Mouse (Mus musculus): ENCODE results near the gene Bmpr2.
"Not testable (repeated sequence)": the region's sequence is repeated elsewhere in the genome, so short reads cannot be mapped to it uniquely, and the experiment has no call there.

Bmpr2 gene

GRCm38 (mm10) chr1:59763164-59763768, at the start of gene Bmpr2:
Gene Bmpr2 (plus strand): TSS chr1:59763400.
- in situ Hi-C loops (cut with MboI, MseI): no loop called here

- in situ Hi-C loops (cut with MboI, MseI): loop anchor here (25.0 kb wide), 1 partner anchor 1258 kb away; no protein-coding TSS in a partner anchor
Observed at GRCm38 (mm10) chr1:59719900-59720299, 43.3 kb upstream of the Bmpr2 start.

DNA sequence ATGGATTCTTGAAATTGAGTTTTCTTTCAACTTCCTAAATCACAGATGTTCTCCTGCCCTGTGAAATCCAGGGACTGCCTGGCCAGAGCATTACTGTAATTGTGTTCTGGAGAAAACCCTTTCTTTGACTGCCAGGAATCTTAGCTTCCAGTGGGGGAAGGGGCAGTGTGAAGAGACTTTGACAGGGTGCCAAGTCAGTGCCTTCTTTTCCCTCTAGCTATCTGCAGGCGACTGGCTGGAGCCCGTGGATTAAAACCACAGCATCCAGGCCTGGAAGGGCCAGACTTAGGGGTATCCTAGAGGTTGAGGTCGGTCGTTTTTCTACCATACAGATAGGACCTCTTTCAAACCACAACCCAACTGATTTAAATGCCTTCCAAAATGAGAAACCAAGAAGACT, 37.5 kb upstream of the Bmpr2 start:
- in situ Hi-C loops (cut with MboI, MseI): loop anchor here (5.0 kb wide), 1 partner anchor 92 kb away; no protein-coding TSS in a partner anchor

- in situ Hi-C loops (cut with MboI, MseI): no loop called here
Observed at GRCm38 (mm10) chr1:59730106-59730505, 33.1 kb upstream of the Bmpr2 start.

DNA sequence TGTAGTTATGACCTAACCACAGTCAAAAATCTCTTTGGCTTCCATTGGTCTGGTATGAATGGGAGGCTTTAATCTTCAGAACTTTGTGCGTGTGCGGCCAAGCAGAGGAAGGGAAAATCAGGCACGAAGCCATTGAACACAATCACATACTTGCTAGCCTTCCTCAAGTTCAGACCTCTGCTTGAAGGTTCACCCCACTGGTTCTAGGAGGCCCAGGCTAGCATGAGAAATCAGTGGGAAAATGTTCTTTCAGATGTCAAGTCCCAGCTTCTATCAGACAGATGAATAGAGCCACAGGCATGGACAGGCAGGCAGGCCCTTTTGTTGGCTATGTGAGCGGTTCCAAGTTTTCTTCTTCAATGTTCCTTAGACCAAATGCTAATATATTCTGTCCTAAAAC, 32.5 kb upstream of the Bmpr2 start:
- in situ Hi-C loops (cut with MboI, MseI): no loop called here

DNA sequence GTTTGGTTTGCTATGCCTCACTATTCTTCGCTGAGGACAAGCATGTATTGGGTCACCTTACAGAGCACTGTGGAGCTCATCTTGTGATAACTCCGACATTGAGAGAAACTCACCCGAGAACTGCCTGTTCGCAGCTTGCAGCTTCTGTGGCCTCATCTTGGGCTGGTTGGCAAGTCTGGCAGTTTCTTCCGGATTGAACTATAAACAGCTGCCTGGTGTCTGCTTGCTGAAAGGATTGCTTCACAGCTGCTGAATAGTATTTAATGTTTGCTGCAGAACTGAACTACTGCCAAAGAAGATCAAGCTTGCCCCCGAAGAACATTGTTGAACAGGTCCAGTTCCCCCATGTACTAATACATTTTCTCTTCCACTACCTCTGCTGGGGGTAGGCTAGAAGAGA, 29.1 kb upstream of the Bmpr2 start:
- in situ Hi-C loops (cut with MboI, MseI): no loop called here

- in situ Hi-C loops (cut with MboI, MseI): no loop called here
Observed at GRCm38 (mm10) chr1:59738768-59739414, 24.3 kb upstream of the Bmpr2 start.

GRCm38 (mm10) chr1:59739577-59740354, 23.4 kb upstream of the Bmpr2 start:
- in situ Hi-C loops (cut with MboI, MseI): no loop called here

- in situ Hi-C loops (cut with MboI, MseI): no loop called here
Observed at GRCm38 (mm10) chr1:59749047-59749446, 14.2 kb upstream of the Bmpr2 start.

DNA sequence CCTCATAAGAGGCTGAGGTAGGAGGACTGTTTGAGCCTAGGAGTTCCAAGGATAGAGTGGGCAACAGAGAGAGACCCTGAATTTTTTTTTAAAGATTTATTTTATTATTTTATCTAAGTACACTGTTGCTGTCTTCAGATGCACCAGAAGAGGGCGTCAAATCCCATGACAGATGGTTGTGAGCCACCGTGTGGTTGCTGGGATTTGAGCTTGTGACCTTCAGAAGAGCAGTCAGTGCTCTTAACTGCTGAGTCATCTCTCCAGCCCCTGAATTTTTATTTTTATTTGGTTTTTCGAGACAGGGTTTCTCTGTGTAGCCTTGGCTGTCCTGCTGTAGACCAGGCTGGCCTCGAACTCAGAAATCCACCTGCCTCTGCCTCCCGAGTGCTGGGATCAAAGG, 13.5 kb upstream of the Bmpr2 start:
- in situ Hi-C loops (cut with MboI, MseI): not testable (repeated sequence)

DNA sequence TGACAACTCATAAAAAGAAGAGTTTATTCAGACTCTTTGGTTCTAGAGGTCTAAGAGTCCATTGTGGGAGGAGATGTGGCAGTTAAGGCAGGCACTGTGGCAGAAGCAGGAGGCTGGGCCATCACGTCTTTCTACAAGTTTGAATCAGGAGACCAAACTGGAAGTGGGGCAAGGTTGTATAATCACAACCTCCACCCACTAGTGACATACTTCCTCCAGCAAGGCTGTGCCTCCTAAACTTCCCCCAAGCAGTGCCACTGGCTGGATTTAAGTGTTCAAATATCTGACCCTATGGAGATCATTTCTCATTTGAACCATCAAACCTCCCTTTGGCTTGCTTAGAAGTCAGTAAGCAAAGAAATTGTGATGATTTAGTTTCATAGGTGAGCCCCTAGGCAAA, 7.9 kb upstream of the Bmpr2 start:
- in situ Hi-C loops (cut with MboI, MseI): no loop called here

- in situ Hi-C loops (cut with MboI, MseI): no loop called here
Observed at GRCm38 (mm10) chr1:59758325-59758724, 4.9 kb upstream of the Bmpr2 start.

- in situ Hi-C loops (cut with MboI, MseI): no loop called here
Observed at GRCm38 (mm10) chr1:59762208-59762607, 992 bp upstream of the Bmpr2 start.

GRCm38 (mm10) chr1:59762651-59763163, 493 bp upstream of the Bmpr2 start:
- in situ Hi-C loops (cut with MboI, MseI): no loop called here

GRCm38 (mm10) chr1:59763781-59764251, 616 bp downstream of the Bmpr2 start:
- in situ Hi-C loops (cut with MboI, MseI): no loop called here

DNA sequence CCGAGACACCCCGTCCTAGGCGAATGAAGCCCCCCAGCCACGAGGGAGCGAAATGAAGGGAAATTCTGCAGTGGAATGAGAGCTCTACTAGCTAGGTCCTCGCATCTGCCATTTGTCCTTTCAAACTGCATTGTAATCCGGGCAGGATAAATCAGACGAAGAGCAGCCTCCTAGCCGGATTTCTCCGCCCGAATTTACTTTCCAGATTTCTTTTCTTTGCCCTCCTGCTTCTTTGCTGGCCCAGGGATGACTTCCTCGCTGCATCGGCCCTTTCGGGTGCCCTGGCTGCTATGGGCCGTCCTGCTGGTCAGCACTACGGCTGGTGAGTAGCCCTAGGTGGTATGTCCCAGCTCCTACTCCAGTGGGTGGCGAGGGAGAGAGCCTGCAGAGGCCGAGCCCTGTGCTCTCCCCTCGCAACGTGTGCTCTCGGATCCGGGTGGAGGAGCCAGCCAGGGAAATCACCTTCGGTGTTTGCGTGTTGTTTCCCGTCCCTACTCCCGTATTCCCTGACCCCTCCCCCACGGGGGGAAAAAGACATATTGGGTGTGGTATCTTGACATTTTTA, 1.3 kb downstream of the Bmpr2 start:
- in situ Hi-C loops (cut with MboI, MseI): no loop called here

- in situ Hi-C loops (cut with MboI, MseI): no loop called here
Observed at GRCm38 (mm10) chr1:59765279-59765678, 2.1 kb downstream of the Bmpr2 start.

- in situ Hi-C loops (cut with MboI, MseI): no loop called here
Observed at GRCm38 (mm10) chr1:59766626-59767025, 3.4 kb downstream of the Bmpr2 start.

DNA sequence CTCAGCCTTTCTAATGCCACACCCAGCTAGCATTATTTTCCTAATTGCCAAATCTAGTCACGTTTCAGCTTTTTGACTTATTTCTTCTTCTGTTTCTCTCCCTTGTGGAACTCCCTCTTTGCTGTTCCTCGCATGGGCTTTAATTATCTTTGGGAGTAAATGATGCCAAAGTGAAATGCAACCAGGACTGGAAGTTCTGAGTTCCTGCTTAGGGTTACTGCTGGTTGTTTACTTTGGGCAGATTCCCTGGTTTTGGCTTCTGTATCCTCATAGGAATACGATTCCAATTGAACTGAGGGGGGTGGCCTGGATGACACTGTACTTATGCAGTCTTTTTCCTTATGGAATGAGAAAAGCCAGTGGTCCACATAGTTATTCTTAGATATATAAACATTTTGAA, 8.7 kb downstream of the Bmpr2 start:
- in situ Hi-C loops (cut with MboI, MseI): no loop called here

DNA sequence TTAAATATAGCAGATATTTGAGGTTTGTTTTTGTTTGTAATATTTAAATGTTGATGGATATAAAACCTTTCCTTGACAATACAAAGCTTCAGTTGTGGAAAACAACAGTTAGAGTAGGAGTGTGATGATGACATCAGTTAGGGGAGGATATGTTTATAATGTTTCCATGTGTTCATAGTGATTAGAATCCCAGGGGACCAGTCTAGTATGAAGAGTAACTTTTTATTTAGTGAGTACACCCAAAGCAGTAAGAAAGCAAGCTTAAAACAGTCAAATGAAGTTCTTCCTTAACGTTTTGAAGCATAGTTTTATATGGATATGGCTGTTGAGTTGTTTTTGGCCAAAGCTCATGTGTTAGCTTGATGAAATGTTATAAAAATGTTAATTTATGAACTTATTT, 17.9 kb downstream of the Bmpr2 start:
- in situ Hi-C loops (cut with MboI, MseI): loop anchor here (5.0 to 10.0 kb wide), 2 partner anchors 234 to 736 kb away; no protein-coding TSS in a partner anchor

GRCm38 (mm10) chr1:59788975-59789374, 25.8 kb downstream of the Bmpr2 start:
- in situ Hi-C loops (cut with MboI, MseI): loop anchor here (10.0 kb wide), 1 partner anchor 226 kb away; no protein-coding TSS in a partner anchor

DNA sequence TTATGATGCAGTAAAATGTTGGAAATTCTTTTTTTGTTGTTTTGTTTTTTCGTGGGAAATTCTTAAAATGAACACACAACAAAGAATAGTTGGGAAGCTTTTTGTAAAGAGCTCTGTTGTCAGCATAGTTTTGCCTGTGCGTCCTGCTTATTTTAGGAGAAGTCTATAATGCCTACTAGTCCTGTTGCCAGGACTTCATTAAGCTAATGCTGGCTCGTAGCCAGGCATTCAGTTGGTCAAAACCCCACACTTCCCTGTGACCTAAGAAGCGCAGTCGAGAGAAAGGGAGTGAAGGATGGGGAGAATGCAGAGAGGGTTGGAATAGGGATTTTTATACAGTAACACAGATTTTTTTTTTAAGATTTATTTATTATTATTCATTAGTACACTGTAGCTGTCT, 26.5 kb downstream of the Bmpr2 start:
- in situ Hi-C loops (cut with MboI, MseI): loop anchor here (10.0 kb wide), 1 partner anchor 225 kb away; no protein-coding TSS in a partner anchor

All from T-helper 2 cell (primary cell).